Mouse (Mus musculus): ENCODE data around the gene Lrrc8b. TPM values are rescaled to one million over a fixed set of nuclear protein-coding genes. Genes with fewer than 3 reads are reported as not detected.

Lrrc8b gene
- polyA plus RNA-seq (2012; rRNA removed) = 23.4 and 23.6 TPM in 2 replicates

DNA sequence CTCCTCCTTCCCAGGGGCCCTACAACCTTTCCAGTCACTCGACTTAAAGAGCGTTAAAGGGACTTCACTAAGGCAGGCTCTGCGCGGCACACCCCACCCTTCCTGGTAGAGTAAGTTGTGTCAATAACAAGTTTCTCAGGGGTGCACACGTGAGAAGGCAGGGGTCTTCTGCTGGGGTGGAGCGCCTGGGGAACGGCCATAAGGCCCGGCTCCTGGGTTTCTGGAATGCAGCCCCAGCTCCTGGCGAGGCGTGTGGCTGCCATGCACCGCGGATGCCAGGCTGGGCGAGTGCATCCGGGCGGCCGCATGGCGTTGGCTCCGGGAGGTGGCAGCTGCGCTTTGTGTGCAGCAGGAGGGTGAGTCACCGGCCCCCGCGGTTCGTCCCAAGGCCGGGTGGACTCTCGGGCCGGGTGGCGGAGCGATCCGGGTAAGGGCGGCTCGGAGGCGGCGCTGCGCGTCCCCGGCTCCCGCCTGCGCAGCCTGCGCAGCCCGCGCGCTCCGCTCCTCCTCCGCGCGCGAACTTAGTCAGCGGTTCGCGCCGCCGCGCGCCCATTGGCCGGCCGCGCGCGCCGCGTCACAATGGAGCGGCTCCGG, at the start of gene Lrrc8b:
Lrrc8b (plus strand) TSS at position 578 of the 594 bp plus-strand sequence.
- H3K27me3 ChIP-seq (ENCODE audit: control insufficient read depth, insufficient read depth, low read length) = no peaks in the 10 kb centered on the region
- under 1% methylated on average over 63 of the region's 63 CpGs for WGBS
- TF ChIP-seq POLR2A (IDR thresholded peaks at IDR 0.05; ENCODE audit: borderline replicate concordance, insufficient read depth, low read length) = no peak
- DNase-seq = peak; percentile 89 to 90
- H3K4me3 ChIP-seq (replicated peaks; ENCODE audit: insufficient read depth, low read depth, low read length) = peak within 1 kb of the TSS; percentile 75
- H3K4me1 ChIP-seq (ENCODE audit: control insufficient read depth, insufficient read depth, low read length) = peaks cover 3% of the 10 kb centered on the region; the same call in 1 of the 2 replicates
- H3K27ac ChIP-seq (ENCODE audit: insufficient read depth, low read length) = peak within 1 kb of the TSS; percentile 63

DNA sequence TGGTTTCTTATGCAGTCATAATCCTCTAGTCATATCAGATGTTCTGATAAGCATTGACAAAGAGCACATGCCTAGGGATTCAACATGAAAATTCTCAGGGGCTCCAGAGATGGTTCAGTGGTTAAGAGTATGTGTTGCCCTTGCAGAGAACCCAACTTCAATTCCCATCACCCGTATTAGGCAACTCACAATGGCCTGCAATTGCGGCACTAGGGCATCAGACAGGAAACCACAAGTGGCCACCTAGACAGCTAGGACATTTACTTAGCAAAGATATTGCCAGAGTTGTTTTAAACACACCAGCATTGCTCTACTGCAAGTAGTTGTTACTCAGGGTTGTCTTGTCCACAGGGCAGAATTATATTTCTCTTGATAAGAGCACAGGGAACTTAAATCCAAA, 34.1 kb upstream of the Lrrc8b start:
- no peak for DNase-seq
- TF ChIP-seq POLR2A (IDR thresholded peaks at IDR 0.05; ENCODE audit: borderline replicate concordance, insufficient read depth, low read length) (no peak), CTCF (IDR thresholded peaks at IDR 0.05; ENCODE audit: borderline replicate concordance, insufficient read depth, low read depth, low read length) (no peak)
- Histone ChIP-seq H3K27ac (ENCODE audit: insufficient read depth, low read length) (no peak overlapping the region), H3K4me1 (ENCODE audit: control insufficient read depth, insufficient read depth, low read length) (no peaks in the 10 kb centered on the region), H3K4me3 (replicated peaks; ENCODE audit: insufficient read depth, low read depth, low read length) (no peak overlapping the region), H3K27me3 (ENCODE audit: control insufficient read depth, insufficient read depth, low read length) (no peaks in the 10 kb centered on the region)
- WGBS = 94% methylated on average over 2 of the region's 2 CpGs

DNA sequence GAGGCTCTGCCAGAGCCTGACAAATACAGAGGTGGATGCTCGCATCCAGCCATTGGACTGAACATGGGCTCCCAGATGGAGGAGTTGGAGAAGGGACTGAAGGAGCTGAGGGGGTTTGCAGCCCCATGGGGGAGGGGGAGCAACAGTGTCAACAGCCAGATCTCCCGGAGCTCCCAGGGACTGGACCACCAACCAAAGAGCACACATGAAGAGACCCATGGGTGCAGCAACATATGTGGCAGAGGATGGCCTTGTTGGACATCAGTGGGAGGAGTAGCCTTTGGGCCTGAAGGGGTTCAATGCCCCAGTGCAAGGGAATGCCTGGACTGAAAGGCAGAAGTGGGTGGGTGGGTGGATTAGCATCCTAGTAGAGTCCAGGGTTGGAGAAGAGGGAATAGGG, 25.2 kb upstream of the Lrrc8b start:
- DNase-seq = no peak
- WGBS = 94% methylated on average over 2 of the region's 2 CpGs

DNA sequence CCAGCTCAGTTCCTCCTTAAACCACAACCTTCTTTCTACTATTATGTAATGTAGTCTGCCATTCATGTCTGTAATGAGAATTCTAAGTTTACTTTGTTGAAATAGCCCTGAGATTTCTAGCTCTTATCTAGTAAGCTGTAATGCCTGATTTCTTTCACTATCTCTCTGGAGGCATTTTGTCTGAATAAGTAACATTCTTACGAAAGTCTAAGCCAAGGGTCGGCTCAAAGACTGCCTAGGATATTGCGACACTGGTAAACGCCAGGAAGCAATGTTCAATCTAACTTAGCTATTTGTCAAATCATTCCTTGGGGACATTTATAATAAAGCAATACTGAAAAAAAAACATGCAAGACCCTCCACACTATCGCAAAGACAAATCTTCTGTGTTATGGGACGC, 21.8 kb upstream of the Lrrc8b start:
- H3K4me1 ChIP-seq (ENCODE audit: control insufficient read depth, insufficient read depth, low read length) = no peaks in the 10 kb centered on the region
- TF ChIP-seq CTCF (IDR thresholded peaks at IDR 0.05; ENCODE audit: borderline replicate concordance, insufficient read depth, low read depth, low read length) (no peak), POLR2A (IDR thresholded peaks at IDR 0.05; ENCODE audit: borderline replicate concordance, insufficient read depth, low read length) (no peak)
- H3K27ac ChIP-seq (ENCODE audit: insufficient read depth, low read length) = no peak overlapping the region
- H3K4me3 ChIP-seq (replicated peaks; ENCODE audit: insufficient read depth, low read depth, low read length) = no peak overlapping the region
- 97% methylated on average over 6 of the region's 6 CpGs for WGBS
- no peak for DNase-seq
- H3K27me3 ChIP-seq (ENCODE audit: control insufficient read depth, insufficient read depth, low read length) = no peaks in the 10 kb centered on the region

More for the DNA sequence above, 25.2 kb upstream of the Lrrc8b start:
- no peak overlapping the region for H3K4me3 ChIP-seq (replicated peaks; ENCODE audit: insufficient read depth, low read depth, low read length)
- TF ChIP-seq CTCF (IDR thresholded peaks at IDR 0.05; ENCODE audit: borderline replicate concordance, insufficient read depth, low read depth, low read length) (no peak), POLR2A (IDR thresholded peaks at IDR 0.05; ENCODE audit: borderline replicate concordance, insufficient read depth, low read length) (no peak)
- no peaks in the 10 kb centered on the region for H3K27me3 ChIP-seq (ENCODE audit: control insufficient read depth, insufficient read depth, low read length)
- no peaks in the 10 kb centered on the region for H3K4me1 ChIP-seq (ENCODE audit: control insufficient read depth, insufficient read depth, low read length)
- no peak overlapping the region for H3K27ac ChIP-seq (ENCODE audit: insufficient read depth, low read length)

DNA sequence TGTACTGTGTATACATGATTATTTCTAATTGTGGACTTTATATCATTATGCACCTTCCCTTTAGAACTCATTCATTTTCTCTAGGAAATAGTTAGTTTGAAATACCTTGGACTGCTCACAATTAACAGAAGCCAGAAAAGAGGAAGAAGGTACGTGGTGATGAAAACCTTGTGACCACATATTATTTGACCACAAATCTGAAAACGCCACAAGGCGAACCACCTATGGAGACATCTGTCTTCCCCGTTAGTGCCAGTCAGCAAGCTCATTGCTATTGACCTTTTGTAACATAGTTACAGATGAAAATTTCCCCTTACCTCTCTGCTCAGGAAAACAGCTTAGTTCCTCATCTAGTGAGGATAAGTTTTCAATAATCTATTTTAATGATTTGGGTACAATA, 20.4 kb upstream of the Lrrc8b start:
- 93% methylated on average over 4 of the region's 4 CpGs for WGBS
- H3K4me1 ChIP-seq (ENCODE audit: control insufficient read depth, insufficient read depth, low read length) = no peaks in the 10 kb centered on the region
- TF ChIP-seq CTCF (IDR thresholded peaks at IDR 0.05; ENCODE audit: borderline replicate concordance, insufficient read depth, low read depth, low read length) (no peak), POLR2A (IDR thresholded peaks at IDR 0.05; ENCODE audit: borderline replicate concordance, insufficient read depth, low read length) (no peak)
- DNase-seq = no peak
- H3K4me3 ChIP-seq (replicated peaks; ENCODE audit: insufficient read depth, low read depth, low read length) = no peak overlapping the region
- no peak overlapping the region for H3K27ac ChIP-seq (ENCODE audit: insufficient read depth, low read length)
- H3K27me3 ChIP-seq (ENCODE audit: control insufficient read depth, insufficient read depth, low read length) = no peaks in the 10 kb centered on the region

DNA sequence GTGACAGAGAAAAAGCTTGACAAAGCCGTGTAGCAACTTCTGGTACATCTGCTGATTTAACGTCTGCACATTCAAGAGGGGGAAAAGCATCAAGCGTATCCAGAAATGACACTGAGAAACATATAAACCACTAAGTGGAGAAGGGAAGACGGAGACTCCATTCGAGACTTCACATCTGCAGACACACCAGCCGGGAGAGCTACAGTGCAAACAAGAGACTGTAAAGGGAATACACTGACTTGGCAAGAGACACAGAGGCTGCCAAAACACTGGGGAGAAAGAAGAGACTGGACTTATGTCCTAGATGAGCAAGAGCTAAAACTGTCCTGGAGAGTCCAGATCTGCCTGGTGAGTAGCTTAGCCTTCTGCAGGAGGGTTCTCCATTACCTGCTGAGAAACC, 16.6 kb upstream of the Lrrc8b start:
- H3K4me1 ChIP-seq (ENCODE audit: control insufficient read depth, insufficient read depth, low read length) = no peaks in the 10 kb centered on the region
- 83% methylated on average over 6 of the region's 6 CpGs for WGBS
- no peaks in the 10 kb centered on the region for H3K27me3 ChIP-seq (ENCODE audit: control insufficient read depth, insufficient read depth, low read length)
- H3K4me3 ChIP-seq (replicated peaks; ENCODE audit: insufficient read depth, low read depth, low read length) = no peak overlapping the region
- no peak for DNase-seq
- no peak for TF ChIP-seq CTCF (IDR thresholded peaks at IDR 0.05; ENCODE audit: borderline replicate concordance, insufficient read depth, low read depth, low read length)
- TF ChIP-seq POLR2A (IDR thresholded peaks at IDR 0.05; ENCODE audit: borderline replicate concordance, insufficient read depth, low read length) = no peak
- no peak overlapping the region for H3K27ac ChIP-seq (ENCODE audit: insufficient read depth, low read length)

DNA sequence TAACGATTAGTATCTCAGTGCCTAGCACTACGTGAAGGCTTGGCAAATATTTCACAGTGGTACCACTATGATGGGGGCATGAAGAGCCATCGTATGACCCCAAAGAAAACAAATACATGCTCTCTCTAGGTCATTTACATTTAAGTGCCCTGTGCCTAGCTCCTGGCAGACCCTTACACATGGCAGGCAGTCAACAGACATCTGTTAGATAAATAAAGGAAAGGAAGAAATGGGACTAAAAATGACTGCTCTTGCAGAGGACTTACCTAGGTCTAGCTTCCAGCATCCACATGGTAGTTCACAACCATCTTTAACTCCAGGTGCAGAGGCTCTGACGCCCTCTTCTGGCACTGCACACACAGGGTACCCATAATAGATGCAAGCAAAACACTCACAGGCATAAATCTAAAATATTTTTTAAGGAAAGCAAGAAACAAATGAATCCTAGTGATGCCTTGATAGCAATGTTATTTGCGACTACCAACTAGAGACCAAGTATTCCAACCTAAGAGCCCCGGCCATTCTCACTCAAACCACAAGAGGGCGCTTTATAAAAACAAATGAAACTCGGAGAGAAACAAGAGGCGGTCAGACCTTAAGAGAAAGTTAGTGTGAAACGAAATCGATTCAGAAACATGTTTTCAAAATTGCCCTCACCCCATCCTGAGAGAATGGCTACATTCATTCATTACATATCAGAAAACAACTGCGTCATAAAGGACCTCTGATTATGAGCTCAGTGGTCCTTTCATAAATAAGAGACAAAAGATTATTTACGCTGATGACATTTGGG, 15.7 kb upstream of the Lrrc8b start:
- peak; percentile 66 to 70 for DNase-seq
- H3K27me3 ChIP-seq (ENCODE audit: control insufficient read depth, insufficient read depth, low read length) = no peaks in the 10 kb centered on the region
- TF ChIP-seq POLR2A (IDR thresholded peaks at IDR 0.05; ENCODE audit: borderline replicate concordance, insufficient read depth, low read length) (no peak), CTCF (IDR thresholded peaks at IDR 0.05; ENCODE audit: borderline replicate concordance, insufficient read depth, low read depth, low read length) (no peak)
- WGBS = 21% methylated on average over 13 of the region's 13 CpGs
- peak overlapping the region; percentile 47; the same call in 1 of the 2 replicates for H3K27ac ChIP-seq (ENCODE audit: insufficient read depth, low read length)
- peak overlapping the region; percentile 66 for H3K4me3 ChIP-seq (replicated peaks; ENCODE audit: insufficient read depth, low read depth, low read length)
- H3K4me1 ChIP-seq (ENCODE audit: control insufficient read depth, insufficient read depth, low read length) = no peaks in the 10 kb centered on the region
